In the genomic region with DNA sequence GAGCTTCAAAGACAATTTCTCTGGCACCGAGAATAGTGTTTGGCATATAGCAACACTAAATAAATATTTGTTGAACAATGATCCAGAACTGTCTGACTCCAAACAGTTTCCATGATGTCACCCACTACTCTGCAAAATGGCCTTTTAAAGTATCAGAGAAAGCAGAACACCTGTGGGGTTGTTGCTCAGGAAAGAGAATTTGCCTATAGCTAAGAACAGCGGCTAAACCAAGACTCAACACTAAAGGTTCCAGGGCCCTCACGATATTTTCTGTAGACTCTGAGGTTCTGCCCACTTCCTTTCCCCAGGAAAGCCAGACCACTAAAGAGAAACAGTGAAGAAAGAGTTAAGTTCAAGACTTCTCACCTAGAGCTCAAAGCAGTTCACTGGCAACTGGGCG, we compare ENCODE assay signal across 27 mouse cellular contexts.
A peak's percentile ranks its signal among the peaks of the same experiment; 100 is the strongest.
DNase-seq lines count a peak whose midpoint lies in the region; ATAC-seq and TF ChIP-seq lines count a peak whose summit lies in the region.
"Had no signal": no experiment of that assay in that cellular context is flagged by ENCODE, and none has a peak within 500 bp of the region (broad histone marks: within the 10 kb centered on the region; RNA-seq: fewer than 3 reads in every experiment).

No protein-coding gene starts in this region.

- no peak overlapping the region for H3K4me3 ChIP-seq in forebrain, postnatal 0 days (ENCODE audit: low read depth, low read length)
- H3K4me3 ChIP-seq: forebrain, embryonic 15.5 days; heart, embryonic 13.5 days; hindbrain, embryonic 13.5 days; layer of hippocampus, adult 2 months; limb, embryonic 13.5 days; liver, embryonic 15.5 days; myocyte had no signal

- intact Hi-C loops in gastrocnemius, postnatal 14 days (cut with DNase I; ENCODE audit: low total_unique reads): no loop called here

- no peaks in the 10 kb centered on the region for H3K27me3 ChIP-seq in forebrain, postnatal 0 days (ENCODE audit: insufficient read depth, low read length)
- H3K27me3 ChIP-seq: forebrain, embryonic 15.5 days; heart, embryonic 13.5 days; hindbrain, embryonic 13.5 days; limb, embryonic 13.5 days; liver, embryonic 15.5 days had no signal

- no peak overlapping the region for H3K4me2 ChIP-seq in forebrain, postnatal 0 days (ENCODE audit: low read depth)
- H3K4me2 ChIP-seq: forebrain, embryonic 15.5 days; heart, embryonic 13.5 days; hindbrain, embryonic 13.5 days; limb, embryonic 13.5 days; liver, embryonic 15.5 days had no signal

- DNase-seq in 416B (ENCODE audit: low read depth) (peak; percentile 41), A20 (ENCODE audit: low read depth, low spot score) (peak; percentile 80)
- peak; percentile 88 for DNase-seq in thymus, postnatal 0 days (ENCODE audit: low spot score)
- DNase-seq in gastrocnemius, postnatal 14 days: no peak
- DNase-seq in forebrain, postnatal 0 days: no peak
- DNase-seq in cerebellum, adult 18-20 months: no peak
- DNase-seq in heart, adult 9 months (ENCODE audit: low spot score in 2 of 2): no peak
- DNase-seq: adrenal gland, postnatal 25 days; cerebellum, adult 9-10 months; gastrocnemius, postnatal 25 days; heart, adult 18-20 months; heart, postnatal 14 days; kidney, adult 2 months; kidney, postnatal 14 days; lung, postnatal 4 days; midbrain, embryonic 14.5 days; right cerebral cortex, adult 18-20 months; right cerebral cortex, postnatal 4 days had no signal

- no peaks in the 10 kb centered on the region for H3K36me3 ChIP-seq in forebrain, postnatal 0 days (ENCODE audit: insufficient read depth)
- H3K36me3 ChIP-seq: forebrain, embryonic 15.5 days; heart, embryonic 13.5 days; hindbrain, embryonic 13.5 days; limb, embryonic 13.5 days; liver, embryonic 15.5 days had no signal

- TF ChIP-seq CTCF in forebrain, postnatal 0 days (IDR thresholded peaks at IDR 0.05; ENCODE audit: low read depth): no peak

- no peaks in the 10 kb centered on the region for H3K9me3 ChIP-seq in forebrain, postnatal 0 days (ENCODE audit: low read length)
- H3K9me3 ChIP-seq: forebrain, embryonic 15.5 days; heart, embryonic 13.5 days; hindbrain, embryonic 13.5 days; limb, embryonic 13.5 days; liver, embryonic 15.5 days had no signal

- no peak overlapping the region for H3K27ac ChIP-seq in forebrain, postnatal 0 days (ENCODE audit: low read depth, low read length)
- H3K27ac ChIP-seq: forebrain, embryonic 15.5 days; heart, embryonic 13.5 days; hindbrain, embryonic 13.5 days; layer of hippocampus, adult 2 months; limb, embryonic 13.5 days; liver, embryonic 15.5 days had no signal

- ATAC-seq in hematopoietic stem cell, adult 5-6 weeks (replicated peaks in 1 of 2; ENCODE audit: insufficient read depth in 1 of 2, low FRiP score in 2 of 2, low TSS enrichment in 1 of 2, low read depth in 1 of 2, poor library complexity in 2 of 2, severe bottlenecking in 2 of 2): peak; percentile 5 to 12; a peak in 1 of 4 replicates
- ATAC-seq in forebrain, postnatal 0 days: no peak
- ATAC-seq: forebrain, embryonic 15.5 days; inflammation-experienced regulatory T-cells, adult 6 months had no signal

- H3K4me1 ChIP-seq in forebrain, postnatal 0 days (ENCODE audit: insufficient read depth): no peaks in the 10 kb centered on the region
- H3K4me1 ChIP-seq: forebrain, embryonic 15.5 days; hindbrain, embryonic 13.5 days; liver, embryonic 15.5 days had no signal

- H3K9ac ChIP-seq in forebrain, postnatal 0 days: no peak overlapping the region
- H3K9ac ChIP-seq: forebrain, embryonic 15.5 days; heart, embryonic 13.5 days; hindbrain, embryonic 13.5 days; limb, embryonic 13.5 days; liver, embryonic 15.5 days had no signal

- WGBS in forebrain, postnatal 0 days: 88% methylated on average over 4 of the region's 4 CpGs

Comparison
In these comparisons a context has a peak if more than half of its experiments do, and no peak if none do; other contexts are left out.
1. DNase-seq: peak in 416B (single experiment), A20 (single experiment) and thymus, postnatal 0 days (single experiment); none in gastrocnemius, postnatal 14 days (single experiment), forebrain, postnatal 0 days (single experiment), cerebellum, adult 18-20 months (0 of 2) and heart, adult 9 months (0 of 2).